Mouse (Mus musculus) small intestine, adult 2 months (tissue): Measurements from ENCODE around the gene Fbxw20. TPM values are rescaled to one million over a fixed set of nuclear protein-coding genes. Genes with fewer than 3 reads are reported as not detected.

Experiments used
- H3K27ac ChIP-seq: fragments of 200-500 bp; 2 replicates; pipeline ENCODE4 v1.5.1; 2012; ENCODE audit warnings: low read depth, low read length, control low read depth, inconsistent platforms; ENCODE audit not compliant: insufficient read depth
- H3K27me3 ChIP-seq: fragments of 200-500 bp; 2 replicates; pipeline ENCODE4 v1.6.1; 2012; ENCODE audit warnings: mild to moderate bottlenecking, moderate library complexity, low read length, inconsistent platforms; ENCODE audit not compliant: control insufficient read depth, insufficient read depth
- H3K36me3 ChIP-seq: fragments of 200-500 bp; 2 replicates; pipeline ENCODE4 v1.6.1; 2012; ENCODE audit warnings: mild to moderate bottlenecking, low read length, control low read depth, inconsistent platforms; ENCODE audit not compliant: control insufficient read depth, insufficient read depth
- H3K4me1 ChIP-seq: fragments of 200-500 bp; 2 replicates; pipeline ENCODE4 v1.6.1; 2012; ENCODE audit warnings: low read length, inconsistent platforms, mixed read lengths; ENCODE audit not compliant: control insufficient read depth, insufficient read depth, insufficient read length
- H3K4me3 ChIP-seq: fragments of 200-500 bp; 2 replicates; pipeline ENCODE4 v1.5.1; 2012; ENCODE audit warnings: low read depth, mild to moderate bottlenecking, control low read depth, inconsistent platforms, low read length, moderate library complexity
- CTCF ChIP-seq: fragments of 200-500 bp; IDR thresholded peaks from 2 replicates; pipeline ENCODE4 v1.5.1; 2012; ENCODE audit warnings: low read depth, mild to moderate bottlenecking, control low read depth, inconsistent platforms, low read length, moderate library complexity, mixed read lengths; ENCODE audit not compliant: insufficient replicate concordance, insufficient read length; ENCODE audit errors: extremely low read depth
- POLR2A ChIP-seq: fragments of 200-500 bp; IDR thresholded peaks from 2 replicates; pipeline ENCODE4 v1.6.1; 2012; ENCODE audit warnings: low read depth, mild to moderate bottlenecking, control low read depth, inconsistent platforms, low read length, moderate library complexity
- WGBS: fragments of 180-500 bp; shearing (Covaris S2); methylation state at CpG from one replicate; pipeline ENCODE4 v1.1.7; 2018; 5-methylcytosine and 5-hydroxymethylcytosine counted together
- polyA plus RNA-seq: library from polyadenylated mRNA; depleted of rRNA; stranded (reverse); fragments of >200 nt; gene quantifications from 2 replicates; pipeline ENCODE4 v1.2.3, GENCODE M21; 2012; rRNA removed

The Fbxw20 gene
- polyA plus RNA-seq, 1 experiment = not detected

GRCm38 (mm10) chr9:109176301-109176700 is 58.3 kb downstream of the Fbxw20 start:
- 45% methylated on average over 1 of the region's 1 CpGs for WGBS

More at GRCm38 (mm10) chr9:109176301-109176700, 58.3 kb downstream of the Fbxw20 start:
- Histone ChIP-seq H3K27me3 (no peaks in the 10 kb centered on the region), H3K27ac (no peak overlapping the region), H3K4me1 (no peaks in the 10 kb centered on the region), H3K36me3 (no peaks in the 10 kb centered on the region), H3K4me3 (no peak overlapping the region)
- TF ChIP-seq CTCF (no peak), POLR2A (no peak)

Other genes starting within 250 kb of the Fbxw20 start
- gene Ucn2, start 248.7 kb downstream of the Fbxw20 start, polyA plus RNA-seq = 0.23 and 0.56 TPM in 2 replicates
- gene Pfkfb4, start 243.0 kb downstream of the Fbxw20 start, polyA plus RNA-seq = 53.2 and 121 TPM in 2 replicates
- gene Shisa5, start 196.2 kb downstream of the Fbxw20 start, polyA plus RNA-seq = 406 and 675 TPM in 2 replicates
- 51.9 and 174 TPM in 2 replicates for gene Trex1, start 175.0 kb downstream of the Fbxw20 start, polyA plus RNA-seq
- 5.8 and 10.7 TPM in 2 replicates for gene Atrip, start 160.6 kb downstream of the Fbxw20 start, polyA plus RNA-seq
- gene Ccdc51, start 152.3 kb downstream of the Fbxw20 start, polyA plus RNA-seq = 5.5 and 11.3 TPM in 2 replicates
- gene Tma7, start 152.2 kb downstream of the Fbxw20 start, polyA plus RNA-seq = 0.58 and 1.6 TPM in 2 replicates
- 2.6 and 3.4 TPM in 2 replicates for gene Plxnb1, start 139.4 kb downstream of the Fbxw20 start, polyA plus RNA-seq
- gene Fbxw21, start 72.7 kb downstream of the Fbxw20 start, polyA plus RNA-seq = not detected in 2 replicates
- gene Fbxw13, start 38.8 kb downstream of the Fbxw20 start, polyA plus RNA-seq = 0.09 TPM in 1 of 2 replicates, not detected in the other
- gene Fbxw14, start 52.9 kb upstream of the Fbxw20 start, polyA plus RNA-seq = not detected in 2 replicates
- gene Fbxw28, start 104.9 kb upstream of the Fbxw20 start, polyA plus RNA-seq = not detected in 2 replicates
- gene Fbxw22, start 169.5 kb upstream of the Fbxw20 start, polyA plus RNA-seq = not detected in 2 replicates
- not detected in 2 replicates for gene Fbxw16, start 214.4 kb upstream of the Fbxw20 start, polyA plus RNA-seq